Mouse (Mus musculus) thymus, adult 18-20 months (tissue): Measurements from ENCODE around the gene Cdc25b.

Source experiments
- DNase-seq, 2 experiments: peaks; one replicate each; pipeline ENCODE4 v3.0.0; 2022; ENCODE audit warnings: mixed read lengths in 2 of 2

Gene Cdc25b

GRCm38 (mm10) chr2:131160671-131161111, 26.1 kb upstream of the Cdc25b start:
- no peak for DNase-seq

GRCm38 (mm10) chr2:131163924-131164323, 22.8 kb upstream of the Cdc25b start:
- DNase-seq, result no peak

- DNase-seq, result no peak
Measured at GRCm38 (mm10) chr2:131166172-131166571, 20.6 kb upstream of the Cdc25b start.

- DNase-seq, result no peak
Measured at GRCm38 (mm10) chr2:131167984-131168383, 18.8 kb upstream of the Cdc25b start.

GRCm38 (mm10) chr2:131168914-131169313, 17.8 kb upstream of the Cdc25b start:
- no peak for DNase-seq

- no peak for DNase-seq
Measured at GRCm38 (mm10) chr2:131170936-131171335, 15.8 kb upstream of the Cdc25b start.

- peak; percentile 44 to 52 for DNase-seq
Measured at GRCm38 (mm10) chr2:131171401-131172104, 15.2 kb upstream of the Cdc25b start.

- DNase-seq, result no peak
Measured at GRCm38 (mm10) chr2:131172322-131172721, 14.4 kb upstream of the Cdc25b start.

- peak in 1 of 2 experiments; percentile 38 for DNase-seq
Measured at GRCm38 (mm10) chr2:131174700-131175099, 12.0 kb upstream of the Cdc25b start.

- DNase-seq, result no peak
Measured at GRCm38 (mm10) chr2:131175286-131175944, 11.3 kb upstream of the Cdc25b start.

GRCm38 (mm10) chr2:131175945-131176309, 10.8 kb upstream of the Cdc25b start:
- no peak for DNase-seq

GRCm38 (mm10) chr2:131176491-131176890, 10.3 kb upstream of the Cdc25b start:
- DNase-seq, result no peak

- no peak for DNase-seq
Measured at GRCm38 (mm10) chr2:131177932-131178331, 8.8 kb upstream of the Cdc25b start.

GRCm38 (mm10) chr2:131178828-131179245, 7.9 kb upstream of the Cdc25b start:
- no peak for DNase-seq

GRCm38 (mm10) chr2:131179246-131179886, 7.4 kb upstream of the Cdc25b start:
- no peak for DNase-seq

- DNase-seq, result peak; percentile 45 to 48
Measured at GRCm38 (mm10) chr2:131179990-131180587, 6.7 kb upstream of the Cdc25b start, which contains the start of gene Cenpb. TSS of gene Cenpb (minus strand) at chr2:131180067.

GRCm38 (mm10) chr2:131186343-131186742, 406 bp upstream of the Cdc25b start:
- no peak for DNase-seq

GRCm38 (mm10) chr2:131187602-131187922, 813 bp downstream of the Cdc25b start:
- DNase-seq, result no peak

GRCm38 (mm10) chr2:131188311-131188710, 1.6 kb downstream of the Cdc25b start:
- no peak for DNase-seq

- no peak for DNase-seq
Measured at GRCm38 (mm10) chr2:131189521-131190309, 3.0 kb downstream of the Cdc25b start.

- DNase-seq, result no peak
Measured at GRCm38 (mm10) chr2:131190344-131191004, 3.7 kb downstream of the Cdc25b start.

- DNase-seq, result no peak
Measured at GRCm38 (mm10) chr2:131191005-131191390, 4.2 kb downstream of the Cdc25b start.
